Mouse (Mus musculus) midbrain, embryonic 10.5 days (tissue): Measurements from ENCODE around the gene Apoe. TPM values are rescaled to one million over a fixed set of nuclear protein-coding genes. Genes with fewer than 3 reads are reported as not detected.
A peak's percentile ranks its signal among the peaks of the same experiment; 100 is the strongest.

Experiments
- DNase-seq: peaks from one replicate; pipeline ENCODE4 v3.0.0-alpha.2; 2017; ENCODE audit warnings: low spot score
- H3K27ac ChIP-seq: fragments of 300-500 bp; sonication (generic); replicated peaks from 2 replicates; pipeline ENCODE4 v1.5.1; 2016; ENCODE audit warnings: mild to moderate bottlenecking
- H3K27me3 ChIP-seq: fragments of 300-500 bp; sonication (generic); 2 replicates; pipeline ENCODE4 v1.6.1; 2016; ENCODE audit warnings: low read depth, mild to moderate bottlenecking; ENCODE audit not compliant: poor library complexity, severe bottlenecking
- H3K36me3 ChIP-seq: fragments of 300-500 bp; sonication (generic); 2 replicates; pipeline ENCODE4 v1.6.1; 2016; ENCODE audit warnings: mild to moderate bottlenecking, moderate library complexity
- H3K4me1 ChIP-seq: fragments of 300-500 bp; sonication (generic); 2 replicates; pipeline ENCODE4 v1.6.1; 2016
- H3K4me3 ChIP-seq: fragments of 300-500 bp; sonication (generic); 2 replicates; pipeline ENCODE4 v1.5.1; 2016; ENCODE audit warnings: mild to moderate bottlenecking, moderate library complexity
- H3K9me3 ChIP-seq: fragments of 300-500 bp; sonication (generic); replicated peaks from 2 replicates; pipeline ENCODE4 v1.6.1; 2016; ENCODE audit warnings: mild to moderate bottlenecking
- WGBS: fragments of 180-500 bp; shearing (Covaris S2); methylation state at CpG from one replicate; pipeline ENCODE4 v1.1.7; 2016; 5-methylcytosine and 5-hydroxymethylcytosine counted together
- polyA plus RNA-seq: library from polyadenylated mRNA; unstranded; fragments of >200 nt; fragmentation: Nextera tagmentation; extraction: Ambion mirVana; gene quantifications from 2 replicates; pipeline ENCODE4 v1.2.1, GENCODE M21; 2016

Apoe gene
- 166 and 199 TPM in 2 replicates for polyA plus RNA-seq

DNA sequence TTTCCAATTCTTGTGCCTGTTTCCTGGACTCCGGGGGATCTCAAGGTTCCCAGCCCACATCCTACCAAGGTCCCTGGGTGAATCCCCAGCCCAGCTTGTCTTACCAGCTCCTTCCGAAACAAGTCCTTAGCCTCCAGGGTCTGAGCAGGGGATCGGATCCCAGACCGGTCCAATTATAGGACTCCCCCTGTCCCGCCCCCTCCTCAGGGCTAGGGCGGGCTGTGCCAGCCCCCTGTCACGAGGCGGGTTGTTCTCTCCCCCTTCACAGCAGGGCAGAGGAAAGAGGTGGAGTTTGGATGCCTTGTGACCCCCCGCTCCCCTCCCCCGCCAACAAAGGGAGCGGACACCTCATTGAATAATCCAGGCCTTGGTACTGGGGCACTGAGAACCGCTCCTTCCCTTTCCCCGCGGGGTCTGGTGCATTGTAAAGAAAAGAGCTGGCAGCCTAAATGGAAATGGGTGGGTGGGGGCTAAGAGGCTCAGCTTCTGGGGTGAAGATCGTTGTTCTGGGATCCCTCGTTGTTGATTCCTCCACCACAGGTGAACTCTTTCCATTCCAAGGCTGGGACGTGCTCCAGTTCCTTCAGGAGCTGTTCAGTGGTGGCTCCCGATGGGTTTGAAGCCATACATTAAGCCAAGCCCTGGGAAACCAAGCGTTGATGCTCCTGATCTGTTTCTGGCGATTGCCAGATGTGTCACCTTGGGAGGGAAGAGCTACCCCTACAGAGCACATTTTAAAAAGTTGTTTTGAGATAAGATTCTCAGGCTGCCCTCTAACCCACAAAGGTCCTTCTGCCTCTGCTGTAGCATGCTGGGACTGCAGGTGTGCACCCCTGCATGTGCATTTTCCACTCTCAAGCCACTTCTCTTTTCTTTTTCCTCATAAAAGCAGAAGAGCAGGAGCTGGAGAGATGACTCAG is at the start of gene Apoe:
Apoe (minus strand) TSS at position 282 of the 920 bp plus-strand sequence.
- DNase-seq: peak; percentile 60
- Histone ChIP-seq H3K4me3 (peak within 1 kb of the TSS; percentile 59), H3K9me3 (peaks cover 6% of the 10 kb centered on the region), H3K27me3 (no peaks in the 10 kb centered on the region), H3K27ac (peak within 1 kb of the TSS; percentile 80), H3K36me3 (peaks cover 43% of the 10 kb centered on the region), H3K4me1 (peaks cover 46% of the 10 kb centered on the region)
- 1% methylated on average over 20 of the region's 20 CpGs for WGBS

GRCm38 (mm10) chr7:19747420-19748218 is 48.6 kb upstream of the Apoe start:
- Histone ChIP-seq H3K36me3 (peaks cover 29% of the 10 kb centered on the region), H3K4me1 (peaks cover 58% of the 10 kb centered on the region), H3K27ac (peak overlapping the region; percentile 85), H3K9me3 (no peaks in the 10 kb centered on the region), H3K27me3 (no peaks in the 10 kb centered on the region), H3K4me3 (peak overlapping the region; percentile 70)
- 1% methylated on average over 25 of the region's 25 CpGs for WGBS
- DNase-seq: no peak

GRCm38 (mm10) chr7:19746426-19747201 is 47.6 kb upstream of the Apoe start:
- H3K4me1 ChIP-seq: peaks cover 68% of the 10 kb centered on the region
- peak overlapping the region; percentile 23; the same call in 1 of the 2 replicates for H3K27ac ChIP-seq
- 29% methylated on average over 6 of the region's 6 CpGs for WGBS
- H3K36me3 ChIP-seq: peaks cover 29% of the 10 kb centered on the region
- no peaks in the 10 kb centered on the region for H3K9me3 ChIP-seq
- H3K27me3 ChIP-seq: no peaks in the 10 kb centered on the region
- no peak for DNase-seq
- H3K4me3 ChIP-seq: peak overlapping the region; percentile 70

DNA sequence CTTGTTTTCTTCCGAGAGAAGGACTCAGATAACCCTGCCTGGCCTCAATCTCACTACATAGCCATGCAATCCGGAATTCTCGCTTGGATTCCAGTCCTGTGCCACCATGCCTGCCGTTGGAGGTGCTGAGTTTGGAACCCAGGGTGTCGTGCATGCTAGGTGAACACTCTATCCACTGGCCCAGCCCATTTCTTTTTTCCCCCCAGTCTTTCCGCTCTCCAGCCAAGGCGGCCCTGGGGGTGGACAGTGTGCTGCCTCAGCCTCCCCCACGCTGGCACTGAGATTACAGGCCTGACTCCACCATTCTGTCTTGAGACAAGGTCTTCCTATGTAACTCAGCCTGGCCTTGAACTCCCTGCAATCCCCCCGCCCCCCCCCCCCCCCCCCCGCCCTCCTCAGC is 47.0 kb upstream of the Apoe start:
- WGBS: 76% methylated on average over 9 of the region's 10 CpGs
- DNase-seq: no peak
- Histone ChIP-seq H3K4me1 (peaks cover 72% of the 10 kb centered on the region), H3K27ac (no peak overlapping the region), H3K36me3 (peaks cover 31% of the 10 kb centered on the region), H3K9me3 (no peaks in the 10 kb centered on the region), H3K4me3 (0 out of 2 replicates have a peak overlapping the region, but pooled peaks have one; percentile 16), H3K27me3 (no peaks in the 10 kb centered on the region)

DNA sequence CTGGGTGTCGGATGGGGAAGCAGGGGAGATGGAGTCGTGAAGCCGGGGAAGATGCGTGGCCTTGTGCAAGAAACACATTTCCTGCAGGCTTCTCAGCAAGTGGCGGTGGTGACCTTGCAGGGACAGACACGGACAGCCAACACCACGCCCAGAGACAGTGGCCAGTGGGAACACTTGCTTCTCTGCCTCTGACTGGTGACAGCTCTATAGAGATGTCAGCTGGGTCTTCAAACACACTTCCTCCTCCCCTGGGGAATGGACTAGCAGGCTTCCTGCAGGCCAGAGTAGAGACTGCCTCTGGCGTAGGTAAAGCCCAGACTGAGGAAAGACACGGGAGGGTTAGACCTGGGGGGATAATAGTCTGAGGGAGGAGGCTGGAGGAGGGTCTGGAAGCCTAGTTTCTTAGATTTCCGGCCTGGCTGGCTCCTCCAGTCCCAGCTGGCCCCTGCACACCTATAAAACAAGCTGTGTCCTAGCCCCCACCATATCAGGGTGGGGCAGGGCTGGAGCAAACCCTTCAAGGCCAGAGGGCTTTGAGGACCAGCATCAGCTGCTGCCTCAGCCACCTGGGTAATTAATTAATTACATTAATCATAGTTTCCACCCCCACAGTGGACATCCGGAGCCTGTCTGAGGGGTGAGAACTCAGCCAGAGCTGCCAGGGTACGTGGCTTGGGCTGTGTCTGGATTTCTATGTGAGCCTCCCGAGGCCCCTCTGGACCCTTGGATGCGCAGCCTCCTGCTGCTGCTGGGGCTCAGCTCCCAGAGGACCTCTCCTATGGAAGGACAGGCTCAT is 45.8 kb upstream of the Apoe start:
- 79% methylated on average over 14 of the region's 14 CpGs for WGBS
- H3K4me1 ChIP-seq: peaks cover 64% of the 10 kb centered on the region
- no peaks in the 10 kb centered on the region for H3K27me3 ChIP-seq
- H3K27ac ChIP-seq: peak overlapping the region; percentile 46; the same call in 1 of the 2 replicates
- peaks cover 43% of the 10 kb centered on the region for H3K36me3 ChIP-seq
- 0 out of 2 replicates have a peak, but pooled peaks cover 3% of the 10 kb centered on the region for H3K9me3 ChIP-seq
- DNase-seq: no peak
- 0 out of 2 replicates have a peak overlapping the region, but pooled peaks have one; percentile 7 for H3K4me3 ChIP-seq

GRCm38 (mm10) chr7:19743791-19744190 is 44.8 kb upstream of the Apoe start:
- peaks cover 63% of the 10 kb centered on the region for H3K4me1 ChIP-seq
- DNase-seq: no peak
- peaks cover 44% of the 10 kb centered on the region for H3K36me3 ChIP-seq
- no peak overlapping the region for H3K4me3 ChIP-seq
- 91% methylated on average over 6 of the region's 6 CpGs for WGBS
- no peaks in the 10 kb centered on the region for H3K27me3 ChIP-seq
- 0 out of 2 replicates have a peak, but pooled peaks cover 3% of the 10 kb centered on the region for H3K9me3 ChIP-seq
- H3K27ac ChIP-seq: no peak overlapping the region

DNA sequence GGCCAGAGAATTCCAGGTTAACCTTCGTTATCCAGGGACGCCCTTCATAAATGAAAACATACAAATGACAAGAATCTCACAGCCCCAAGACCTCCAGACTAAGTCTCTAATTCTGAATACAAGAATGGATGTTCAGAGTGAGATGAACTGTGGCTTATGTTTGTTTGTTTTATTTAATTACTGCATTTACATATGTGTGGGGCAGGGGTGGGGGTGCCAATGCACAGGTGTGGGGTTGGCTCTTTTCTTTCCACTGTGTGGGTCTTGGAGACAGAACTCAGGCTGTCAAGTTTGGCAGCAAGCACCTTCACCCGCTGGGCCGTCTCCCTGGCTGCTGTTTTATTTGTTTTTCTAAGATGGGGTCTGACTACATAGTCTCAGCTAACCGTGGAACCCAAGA is 43.5 kb upstream of the Apoe start:
- 0 out of 2 replicates have a peak overlapping the region, but pooled peaks have one; percentile 57 for H3K27ac ChIP-seq
- H3K27me3 ChIP-seq: no peaks in the 10 kb centered on the region
- H3K36me3 ChIP-seq: peaks cover 53% of the 10 kb centered on the region
- 0 out of 2 replicates have a peak, but pooled peaks cover 3% of the 10 kb centered on the region for H3K9me3 ChIP-seq
- no peak for DNase-seq
- H3K4me3 ChIP-seq: no peak overlapping the region
- whole genome bisulfite sequencing: 57% methylated on average over 5 of the region's 5 CpGs
- peaks cover 49% of the 10 kb centered on the region for H3K4me1 ChIP-seq

- 0 out of 2 replicates have a peak, but pooled peaks cover 3% of the 10 kb centered on the region for H3K9me3 ChIP-seq
- H3K36me3 ChIP-seq: peaks cover 63% of the 10 kb centered on the region
- H3K27me3 ChIP-seq: no peaks in the 10 kb centered on the region
- H3K4me3 ChIP-seq: peak overlapping the region; percentile 11; the same call in 1 of the 2 replicates
- 16% methylated on average over 8 of the region's 8 CpGs for WGBS
- peak overlapping the region; percentile 57; the same call in 1 of the 2 replicates for H3K27ac ChIP-seq
- H3K4me1 ChIP-seq: peaks cover 40% of the 10 kb centered on the region
- peak; percentile 47 for DNase-seq
These were observed 42.5 kb upstream of the Apoe start for GRCm38 (mm10) chr7:19741329-19742031.

- DNase-seq: no peak
- Histone ChIP-seq H3K9me3 (0 out of 2 replicates have a peak, but pooled peaks cover 3% of the 10 kb centered on the region), H3K27me3 (no peaks in the 10 kb centered on the region), H3K4me3 (no peak overlapping the region), H3K36me3 (peaks cover 68% of the 10 kb centered on the region), H3K4me1 (peaks cover 30% of the 10 kb centered on the region), H3K27ac (no peak overlapping the region)
- WGBS: 92% methylated on average over 11 of the region's 11 CpGs
These were observed 41.3 kb upstream of the Apoe start for GRCm38 (mm10) chr7:19740269-19740668.

DNA sequence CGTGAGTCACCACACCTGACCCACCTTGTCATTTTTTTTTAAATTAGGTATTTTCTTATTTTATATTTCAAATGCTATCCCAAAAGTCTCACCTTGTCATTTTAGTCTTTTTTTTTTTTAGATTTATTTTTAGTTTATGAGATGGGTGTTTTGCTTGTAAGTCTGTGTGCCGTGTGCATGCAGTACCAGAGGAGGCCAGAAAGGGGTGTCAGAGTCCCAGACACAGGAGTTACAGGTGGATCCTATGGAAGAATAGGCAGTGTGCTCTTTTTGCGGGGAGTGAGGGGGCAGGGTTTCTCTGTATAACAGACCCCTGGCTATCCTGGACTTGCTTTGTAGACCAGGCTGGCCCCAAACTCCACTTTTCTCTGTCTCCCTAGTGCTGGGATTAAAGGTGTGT is 39.8 kb upstream of the Apoe start:
- DNase-seq: no peak
- 90% methylated on average over 3 of the region's 3 CpGs for WGBS

More for the DNA sequence above, 39.8 kb upstream of the Apoe start:
- 0 out of 2 replicates have a peak, but pooled peaks cover 3% of the 10 kb centered on the region for H3K9me3 ChIP-seq
- no peak overlapping the region for H3K27ac ChIP-seq
- peaks cover 21% of the 10 kb centered on the region for H3K4me1 ChIP-seq
- peaks cover 69% of the 10 kb centered on the region for H3K36me3 ChIP-seq
- no peak overlapping the region for H3K4me3 ChIP-seq
- H3K27me3 ChIP-seq: no peaks in the 10 kb centered on the region
